Mouse (Mus musculus): ENCODE measurements around the gene Slc4a10. TPM values are rescaled to one million over a fixed set of nuclear protein-coding genes. Genes with fewer than 3 reads are reported as not detected.
"Not testable (repeated sequence)": the region's sequence is repeated elsewhere in the genome, so short reads cannot be mapped to it uniquely, and the experiment has no call there.

The Slc4a10 gene
- polyA plus RNA-seq (2015; fragmentation: Nextera tagmentation; extraction: Ambion mirVana), result 0.23 and 0.27 TPM in 2 replicates

DNA sequence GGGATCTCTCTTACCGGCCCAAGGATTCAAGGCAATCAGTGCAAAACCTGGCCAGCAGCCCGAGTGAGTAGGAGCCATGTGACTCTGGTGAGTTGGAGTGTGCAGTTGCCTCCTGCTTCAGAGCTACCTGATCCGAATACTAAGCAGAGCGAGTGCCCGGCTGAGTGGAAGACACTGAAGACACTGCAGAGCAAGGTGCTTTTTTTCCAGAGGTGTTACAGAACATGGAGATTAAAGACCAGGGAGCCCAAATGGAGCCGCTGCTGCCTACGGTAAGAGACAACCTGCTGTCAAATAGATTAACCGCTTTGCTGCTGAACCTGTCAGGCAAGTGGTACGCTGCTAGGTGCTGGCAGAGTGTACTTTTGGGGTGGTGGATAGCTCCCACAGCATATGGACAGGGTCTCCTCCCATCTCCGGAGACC lies at the start of gene Slc4a10:
Slc4a10 (plus strand) TSS at position 42 of the 425 bp plus-strand sequence.
- Histone ChIP-seq H3K4me2 (peak within 1 kb of the TSS; percentile 62), H3K36me3 (no peaks in the 10 kb centered on the region), H3K9ac (no peak within 1 kb of the TSS), H3K27ac (no peak within 1 kb of the TSS), H3K27me3 (peaks cover 13% of the 10 kb centered on the region), H3K4me3 (replicated peaks) (peak within 1 kb of the TSS; percentile 52), H3K4me1 (peaks cover 8% of the 10 kb centered on the region; the same call in 1 of the 2 replicates), H3K9me3 (replicated peaks) (no peaks in the 10 kb centered on the region)
- ATAC-seq (replicated peaks; ENCODE audit: low FRiP score), result no peak
- WGBS, result 18% methylated on average over 10 of the region's 10 CpGs

GRCm38 (mm10) chr2:62001251-62001650 lies 45.0 kb upstream of the Slc4a10 start:
- H3K9ac ChIP-seq; H3K36me3 ChIP-seq; H3K27me3 ChIP-seq; H3K9me3 ChIP-seq (replicated peaks); H3K27ac ChIP-seq; H3K4me2 ChIP-seq; ATAC-seq (replicated peaks; ENCODE audit: low FRiP score); H3K4me1 ChIP-seq; H3K4me3 ChIP-seq (replicated peaks): not testable (repeated sequence)
- WGBS, result 90% methylated on average over 6 of the region's 6 CpGs

DNA sequence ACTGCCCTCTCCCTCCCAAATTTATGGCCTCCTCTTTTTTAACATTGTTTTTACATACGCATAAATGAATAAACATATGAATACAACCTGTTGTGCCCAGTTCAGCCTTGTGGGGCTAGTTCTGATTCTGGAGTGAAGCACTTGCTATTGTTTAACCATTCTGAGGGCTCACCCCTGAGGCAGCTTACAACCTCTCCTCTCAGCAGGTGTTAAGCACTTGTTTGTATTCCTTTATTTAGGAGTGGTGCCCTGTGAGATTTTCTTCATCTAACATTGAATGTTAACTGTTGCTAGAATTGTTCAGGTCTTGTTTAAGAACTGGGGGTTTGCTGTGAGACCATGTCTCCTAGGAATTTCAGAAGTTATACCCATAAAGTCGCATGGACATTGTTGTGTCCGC lies 28.1 kb upstream of the Slc4a10 start:
- no peaks in the 10 kb centered on the region for H3K4me1 ChIP-seq
- no peak overlapping the region for H3K4me3 ChIP-seq (replicated peaks)
- H3K9me3 ChIP-seq (replicated peaks), result no peaks in the 10 kb centered on the region
- H3K9ac ChIP-seq, result no peak overlapping the region
- no peaks in the 10 kb centered on the region for H3K36me3 ChIP-seq
- no peak overlapping the region for H3K27ac ChIP-seq
- no peaks in the 10 kb centered on the region for H3K27me3 ChIP-seq
- no peak for ATAC-seq (replicated peaks; ENCODE audit: low FRiP score)
- WGBS, result 68% methylated on average over 3 of the region's 3 CpGs
- no peak overlapping the region for H3K4me2 ChIP-seq

- no peak for ATAC-seq (replicated peaks; ENCODE audit: low FRiP score)
- no peak overlapping the region for H3K27ac ChIP-seq
- no peaks in the 10 kb centered on the region for H3K9me3 ChIP-seq (replicated peaks)
- no peaks in the 10 kb centered on the region for H3K36me3 ChIP-seq
- peaks cover 13% of the 10 kb centered on the region for H3K27me3 ChIP-seq
- 15% methylated on average over 10 of the region's 10 CpGs for WGBS
- peak overlapping the region; percentile 52 for H3K4me3 ChIP-seq (replicated peaks)
- peak overlapping the region; percentile 62 for H3K4me2 ChIP-seq
- H3K4me1 ChIP-seq, result peaks cover 8% of the 10 kb centered on the region; the same call in 1 of the 2 replicates
- no peak overlapping the region for H3K9ac ChIP-seq
Measured at GRCm38 (mm10) chr2:62046861-62047503, 720 bp downstream of the Slc4a10 start.

- H3K27ac ChIP-seq, result no peak overlapping the region
- no peaks in the 10 kb centered on the region for H3K36me3 ChIP-seq
- H3K9me3 ChIP-seq (replicated peaks), result no peaks in the 10 kb centered on the region
- peak overlapping the region; percentile 52 for H3K4me3 ChIP-seq (replicated peaks)
- H3K9ac ChIP-seq, result peak overlapping the region; percentile 12; the same call in 1 of the 2 replicates
- WGBS, result 1% methylated on average over 14 of the region's 14 CpGs
- H3K4me1 ChIP-seq, result peaks cover 8% of the 10 kb centered on the region; the same call in 1 of the 2 replicates
- peak overlapping the region; percentile 62 for H3K4me2 ChIP-seq
- peak; percentile 83 for ATAC-seq (replicated peaks; ENCODE audit: low FRiP score)
- peaks cover 13% of the 10 kb centered on the region for H3K27me3 ChIP-seq
Measured at GRCm38 (mm10) chr2:62047504-62048005, 1.3 kb downstream of the Slc4a10 start.

DNA sequence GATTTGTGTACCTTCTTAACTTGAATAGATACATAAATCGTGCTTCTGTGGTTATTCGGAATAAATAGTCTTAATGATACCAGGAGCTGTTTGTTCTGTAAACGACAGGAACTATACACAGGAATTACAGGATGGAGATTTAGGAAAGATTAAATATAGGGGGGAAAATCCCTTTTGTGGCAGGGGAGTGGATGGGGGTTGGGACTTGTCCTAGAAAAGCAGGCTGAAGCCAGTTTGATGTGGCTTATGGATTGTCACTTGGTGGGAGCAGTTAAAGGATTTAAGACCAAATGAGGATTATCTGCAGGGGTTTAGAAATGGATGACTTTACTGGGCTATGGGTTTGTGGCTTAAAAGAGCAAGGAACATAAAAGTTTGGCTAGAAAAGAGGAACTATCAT lies 1.9 kb downstream of the Slc4a10 start:
- H3K4me3 ChIP-seq (replicated peaks), result peak overlapping the region; percentile 52
- H3K9me3 ChIP-seq (replicated peaks), result no peaks in the 10 kb centered on the region
- peak overlapping the region; percentile 62 for H3K4me2 ChIP-seq
- WGBS, result 8% methylated on average over 3 of the region's 3 CpGs
- no peak overlapping the region for H3K27ac ChIP-seq
- ATAC-seq (replicated peaks; ENCODE audit: low FRiP score), result no peak
- peaks cover 8% of the 10 kb centered on the region; the same call in 1 of the 2 replicates for H3K4me1 ChIP-seq
- no peak overlapping the region for H3K9ac ChIP-seq
- H3K27me3 ChIP-seq, result peaks cover 13% of the 10 kb centered on the region
- H3K36me3 ChIP-seq, result no peaks in the 10 kb centered on the region

GRCm38 (mm10) chr2:62076512-62076911 lies 30.2 kb downstream of the Slc4a10 start:
- Histone ChIP-seq H3K36me3 (no peaks in the 10 kb centered on the region), H3K4me3 (replicated peaks) (no peak overlapping the region), H3K9me3 (replicated peaks) (no peaks in the 10 kb centered on the region), H3K9ac (no peak overlapping the region), H3K4me1 (no peaks in the 10 kb centered on the region), H3K4me2 (no peak overlapping the region), H3K27me3 (no peaks in the 10 kb centered on the region), H3K27ac (no peak overlapping the region)
- ATAC-seq (replicated peaks; ENCODE audit: low FRiP score), result no peak

DNA sequence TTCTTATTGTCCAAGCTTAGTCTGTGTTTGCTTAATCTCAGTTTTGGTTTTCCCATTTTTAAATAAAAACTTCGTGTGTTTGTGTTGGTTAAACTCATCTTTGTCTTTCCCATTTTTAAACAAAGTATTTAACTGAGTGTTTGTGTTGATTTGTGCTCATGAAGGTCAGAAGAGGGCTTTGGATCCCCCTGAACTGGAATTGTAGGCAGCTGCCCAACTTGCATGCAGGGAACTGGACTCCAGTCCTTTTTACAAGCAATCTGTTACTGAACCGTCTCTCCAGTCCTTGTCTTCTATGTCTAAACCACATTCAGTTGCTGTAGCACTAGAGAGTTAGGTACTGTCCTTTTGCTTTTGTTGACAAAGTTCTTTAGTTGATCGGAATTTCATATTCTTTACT lies 41.3 kb downstream of the Slc4a10 start:
- Histone ChIP-seq H3K36me3 (no peaks in the 10 kb centered on the region), H3K9me3 (replicated peaks) (no peaks in the 10 kb centered on the region), H3K4me1 (no peaks in the 10 kb centered on the region), H3K9ac (no peak overlapping the region), H3K4me2 (no peak overlapping the region), H3K4me3 (replicated peaks) (no peak overlapping the region), H3K27me3 (no peaks in the 10 kb centered on the region), H3K27ac (no peak overlapping the region)
- WGBS, result 77% methylated on average over 3 of the region's 3 CpGs
- no peak for ATAC-seq (replicated peaks; ENCODE audit: low FRiP score)

DNA sequence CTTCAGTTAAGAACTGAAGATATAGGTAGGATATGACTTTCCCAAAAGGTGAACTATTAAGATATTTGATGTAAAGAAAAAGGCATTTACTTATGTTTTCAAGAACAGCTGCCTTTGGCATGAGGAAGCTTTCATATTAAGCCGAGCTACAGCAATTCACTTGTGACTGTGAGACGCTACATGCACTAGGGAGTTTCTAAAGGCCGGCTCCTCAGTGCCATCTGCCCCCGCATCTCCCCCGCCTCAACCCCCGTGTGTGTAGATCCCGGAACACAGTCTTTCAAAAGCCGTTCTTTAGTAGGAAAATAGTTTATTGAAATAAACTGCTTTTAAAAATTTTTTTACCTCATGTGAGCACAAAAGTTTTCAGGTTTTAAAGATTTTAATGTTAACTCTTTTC lies 42.5 kb downstream of the Slc4a10 start:
- no peak overlapping the region for H3K27ac ChIP-seq
- WGBS, result 57% methylated on average over 8 of the region's 8 CpGs
- no peak for ATAC-seq (replicated peaks; ENCODE audit: low FRiP score)
- H3K9ac ChIP-seq, result no peak overlapping the region
- no peaks in the 10 kb centered on the region for H3K4me1 ChIP-seq
- no peaks in the 10 kb centered on the region for H3K9me3 ChIP-seq (replicated peaks)
- no peaks in the 10 kb centered on the region for H3K27me3 ChIP-seq
- no peak overlapping the region for H3K4me2 ChIP-seq
- no peaks in the 10 kb centered on the region for H3K36me3 ChIP-seq
- no peak overlapping the region for H3K4me3 ChIP-seq (replicated peaks)

DNA sequence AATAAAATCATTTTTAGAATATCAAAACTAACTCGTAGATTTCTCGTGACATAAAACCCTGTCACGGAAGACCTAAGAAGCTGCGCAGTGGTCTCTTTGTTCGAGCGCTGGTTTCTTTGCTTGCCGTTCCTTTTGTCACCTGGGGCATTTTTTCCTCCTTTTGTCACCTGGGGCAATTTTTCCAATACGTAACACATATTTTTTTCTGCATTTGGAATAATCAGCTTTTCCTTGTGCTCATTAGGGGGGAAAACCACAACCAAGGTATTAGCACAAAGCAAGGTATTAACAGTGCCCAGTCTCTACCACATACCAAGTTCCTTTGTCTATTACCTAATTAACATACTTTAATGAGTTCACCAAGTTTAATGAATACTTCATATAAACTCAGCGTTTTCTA lies 42.9 kb downstream of the Slc4a10 start:
- Histone ChIP-seq H3K4me3 (replicated peaks) (no peak overlapping the region), H3K4me2 (no peak overlapping the region), H3K27me3 (no peaks in the 10 kb centered on the region), H3K27ac (no peak overlapping the region), H3K36me3 (no peaks in the 10 kb centered on the region), H3K9ac (no peak overlapping the region), H3K9me3 (replicated peaks) (no peaks in the 10 kb centered on the region), H3K4me1 (no peaks in the 10 kb centered on the region)
- WGBS, result 79% methylated on average over 9 of the region's 9 CpGs
- no peak for ATAC-seq (replicated peaks; ENCODE audit: low FRiP score)

GRCm38 (mm10) chr2:62100526-62100925 lies 54.3 kb downstream of the Slc4a10 start:
- Histone ChIP-seq H3K27ac (no peak overlapping the region), H3K9ac (no peak overlapping the region), H3K27me3 (no peaks in the 10 kb centered on the region), H3K9me3 (replicated peaks) (no peaks in the 10 kb centered on the region), H3K4me3 (replicated peaks) (no peak overlapping the region), H3K36me3 (no peaks in the 10 kb centered on the region), H3K4me1 (no peaks in the 10 kb centered on the region), H3K4me2 (no peak overlapping the region)
- no peak for ATAC-seq (replicated peaks; ENCODE audit: low FRiP score)
- WGBS, result 92% methylated on average over 1 of the region's 1 CpGs

DNA sequence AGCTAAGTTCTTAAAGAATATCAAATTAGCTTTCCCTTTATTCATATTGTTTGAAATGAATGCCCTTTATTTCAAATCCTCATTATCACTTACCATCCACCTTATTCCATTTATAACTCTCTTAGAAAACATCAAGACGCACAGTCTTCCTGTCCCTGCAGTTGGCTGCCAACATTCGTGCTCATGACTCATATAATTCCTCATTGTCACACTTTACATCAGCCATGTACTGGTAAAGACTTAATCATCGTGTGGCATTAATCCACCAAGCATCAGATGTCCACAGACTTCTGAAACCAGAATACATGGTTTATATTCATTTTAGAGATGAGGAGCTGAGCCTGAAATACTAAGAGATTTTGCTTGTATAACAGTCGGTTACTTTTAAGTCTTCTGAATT lies 69.1 kb downstream of the Slc4a10 start:
- Histone ChIP-seq H3K36me3 (no peaks in the 10 kb centered on the region), H3K4me2 (no peak overlapping the region), H3K9me3 (replicated peaks) (no peaks in the 10 kb centered on the region), H3K27ac (no peak overlapping the region), H3K9ac (no peak overlapping the region), H3K4me3 (replicated peaks) (no peak overlapping the region), H3K27me3 (no peaks in the 10 kb centered on the region), H3K4me1 (no peaks in the 10 kb centered on the region)
- 85% methylated on average over 4 of the region's 4 CpGs for WGBS
- ATAC-seq (replicated peaks; ENCODE audit: low FRiP score), result no peak

GRCm38 (mm10) chr2:62129975-62130374 lies 83.7 kb downstream of the Slc4a10 start:
- 85% methylated on average over 2 of the region's 2 CpGs for WGBS
- Histone ChIP-seq H3K36me3 (no peaks in the 10 kb centered on the region), H3K9me3 (replicated peaks) (no peaks in the 10 kb centered on the region), H3K4me3 (replicated peaks) (no peak overlapping the region), H3K27ac (no peak overlapping the region), H3K4me2 (no peak overlapping the region), H3K9ac (no peak overlapping the region), H3K27me3 (no peaks in the 10 kb centered on the region), H3K4me1 (no peaks in the 10 kb centered on the region)
- no peak for ATAC-seq (replicated peaks; ENCODE audit: low FRiP score)
